Mouse (Mus musculus): ENCODE measurements at regions not wholly inside any gene's neighbourhood (a gene's known extent, or its start where the extent isn't known, plus 50 kb on each side); places are given as distances from the start of the nearest gene placed in this dataset.

GRCm38 (mm10) chr12:24252071-24252874 lies 155.2 kb upstream of the 9030624G23Rik start:
- DNase-seq = peak; percentile 34
